Mouse (Mus musculus): ENCODE measurements around the gene Ghdc.

DNA sequence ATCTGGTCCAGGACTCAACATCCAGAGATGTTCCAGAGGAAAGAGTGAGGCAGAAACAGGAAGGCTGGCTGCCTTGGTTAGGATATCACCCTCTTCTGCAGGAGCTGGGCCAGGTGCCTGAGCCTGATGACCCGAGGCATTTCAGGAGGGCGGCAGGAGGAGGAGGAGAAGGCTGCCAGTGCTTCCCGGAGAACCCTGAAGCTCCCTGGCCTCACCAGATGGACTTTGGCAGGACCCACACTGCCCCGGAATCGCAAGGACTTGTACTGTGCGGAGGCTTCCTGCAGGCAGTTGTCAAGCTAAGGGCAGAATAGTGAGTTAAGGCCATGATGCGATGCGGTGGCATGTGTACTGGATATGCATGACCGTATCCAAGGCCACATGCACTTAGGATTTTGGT is 4.0 kb downstream of the Ghdc start:
- TF ChIP-seq POLR2A (IDR thresholded peaks at IDR 0.05; ENCODE audit: borderline replicate concordance, extremely low read depth, low read depth, low read length), result no peak
- no peak for TF ChIP-seq CTCF (IDR thresholded peaks at IDR 0.05; ENCODE audit: insufficient read depth, low read length)

Measured in lung, adult 2 months (tissue).